Comparison of ENCODE assay signal across 19 mouse cellular contexts in genomic region chr2:57868046-57868445, GRCm38 (mm10).
DNase-seq lines count a peak whose midpoint lies in the region; ATAC-seq lines count a peak whose summit lies in the region.
"Had no signal": no experiment of that assay in that cellular context is flagged by ENCODE, and none has a peak within 500 bp of the region (broad histone marks: within the 10 kb centered on the region; RNA-seq: fewer than 3 reads in every experiment).

No protein-coding gene starts in this region.

- H3K9me3 ChIP-seq in forebrain, embryonic 15.5 days: no peaks in the 10 kb centered on the region
- H3K9me3 ChIP-seq: embryonic facial prominence, embryonic 10.5 days; embryonic facial prominence, embryonic 12.5 days; forebrain, embryonic 13.5 days had no signal

- H3K36me3 ChIP-seq in forebrain, embryonic 15.5 days: no peaks in the 10 kb centered on the region
- H3K36me3 ChIP-seq: embryonic facial prominence, embryonic 10.5 days; embryonic facial prominence, embryonic 12.5 days had no signal

- no peak overlapping the region for H3K27ac ChIP-seq in forebrain, embryonic 15.5 days (replicated peaks)
- H3K27ac ChIP-seq: embryonic facial prominence, embryonic 10.5 days; embryonic facial prominence, embryonic 12.5 days; forebrain, embryonic 13.5 days had no signal

- peak; percentile 4 to 52 for DNase-seq in frontal cortex, adult 2 months (ENCODE audit: extremely low spot score in 1 of 2, low spot score in 1 of 2)
- DNase-seq in frontal cortex, postnatal 14 days (ENCODE audit: low spot score in 2 of 2): no peak
- peak; percentile 15 to 69 for DNase-seq in left cerebral cortex, postnatal 25 days (ENCODE audit: low spot score in 2 of 2)
- no peak for DNase-seq in left cerebral cortex, postnatal 36 days (ENCODE audit: low spot score in 2 of 2)
- DNase-seq in brain, adult 2 months (ENCODE audit: low read depth, low spot score): peak; percentile 63
- peak; percentile 69 for DNase-seq in telencephalon, adult 2 months (ENCODE audit: low read depth, low spot score)
- DNase-seq: adrenal gland, adult 2 months; adrenal gland, postnatal 10 days; adrenal gland, postnatal 25 days; cerebellum, adult 11-12 months; cerebellum, adult 2 months; cerebellum, adult 9-10 months; cerebellum, postnatal 10 days; cerebellum, postnatal 25 days had no signal

- intact Hi-C loops in left cerebral cortex, postnatal 25 days (cut with DNase I): no loop called here
- intact Hi-C loops in left cerebral cortex, postnatal 36 days (cut with DNase I): no loop called here

- no peak overlapping the region for H3K4me2 ChIP-seq in forebrain, embryonic 15.5 days (replicated peaks)
- H3K4me2 ChIP-seq: embryonic facial prominence, embryonic 12.5 days; forebrain, embryonic 13.5 days had no signal

- H3K4me1 ChIP-seq in forebrain, embryonic 15.5 days: no peaks in the 10 kb centered on the region
- H3K4me1 ChIP-seq: embryonic facial prominence, embryonic 10.5 days; embryonic facial prominence, embryonic 12.5 days; forebrain, embryonic 13.5 days had no signal

- no peak overlapping the region for H3K9ac ChIP-seq in forebrain, embryonic 15.5 days (replicated peaks)
- H3K9ac ChIP-seq: embryonic facial prominence, embryonic 12.5 days; forebrain, embryonic 13.5 days had no signal

- no peaks in the 10 kb centered on the region for H3K27me3 ChIP-seq in forebrain, embryonic 15.5 days
- H3K27me3 ChIP-seq: embryonic facial prominence, embryonic 12.5 days; forebrain, embryonic 13.5 days had no signal

- WGBS in forebrain, embryonic 15.5 days: 83% methylated on average over 2 of the region's 2 CpGs

- no peak for ATAC-seq in forebrain, embryonic 15.5 days (replicated peaks)
- ATAC-seq: forebrain, embryonic 13.5 days; forebrain, embryonic 16.5 days had no signal

- H3K4me3 ChIP-seq in forebrain, embryonic 15.5 days: no peak overlapping the region
- H3K4me3 ChIP-seq: embryonic facial prominence, embryonic 10.5 days; embryonic facial prominence, embryonic 12.5 days; forebrain, embryonic 13.5 days had no signal

Comparison
In these comparisons a context has a peak if more than half of its experiments do, and no peak if none do; other contexts are left out.
1. DNase-seq: peak in frontal cortex, adult 2 months (2 of 2), left cerebral cortex, postnatal 25 days (2 of 2), brain, adult 2 months (single experiment) and telencephalon, adult 2 months (single experiment); none in frontal cortex, postnatal 14 days (0 of 2) and left cerebral cortex, postnatal 36 days (0 of 2).